Mouse (Mus musculus) liver, embryonic 16.5 days (tissue): ENCODE results near the gene Hdhd5. TPM values are rescaled to one million over a fixed set of nuclear protein-coding genes. Genes with fewer than 3 reads are reported as not detected.

Experiments
- ATAC-seq: fragments of 200-750 bp; cut with Nextera tagmentation; 2 replicates; pipeline ENCODE4 v1.8.0; 2017; ENCODE audit warnings: low read depth, mild to moderate bottlenecking, moderate number of reproducible peaks, moderate library complexity
- H3K27ac ChIP-seq: fragments of 300-500 bp; sonication (generic); 2 replicates; pipeline ENCODE4 v1.5.1; 2014; ENCODE audit warnings: mild to moderate bottlenecking, low read length
- H3K27me3 ChIP-seq: fragments of 300-500 bp; sonication (generic); 2 replicates; pipeline ENCODE4 v1.6.1; 2014; ENCODE audit warnings: low read depth, low read length, mixed read lengths; ENCODE audit not compliant: control insufficient read depth, insufficient read depth
- H3K36me3 ChIP-seq: fragments of 300-500 bp; sonication (generic); 2 replicates; pipeline ENCODE4 v1.6.1; 2014; ENCODE audit warnings: mild to moderate bottlenecking; ENCODE audit not compliant: control insufficient read depth, insufficient read depth
- H3K4me1 ChIP-seq: fragments of 300-500 bp; sonication (generic); 2 replicates; pipeline ENCODE4 v1.6.1; 2014; ENCODE audit warnings: low read depth, low read length, mixed read lengths; ENCODE audit not compliant: control insufficient read depth
- H3K4me2 ChIP-seq: fragments of 300-500 bp; sonication (generic); 2 replicates; pipeline ENCODE4 v1.6.1; 2014; ENCODE audit warnings: low read depth, low read length, mixed read lengths
- H3K4me3 ChIP-seq: fragments of 300-500 bp; sonication (generic); 2 replicates; pipeline ENCODE4 v1.5.1; 2014; ENCODE audit warnings: low read depth, mild to moderate bottlenecking, low read length
- H3K9ac ChIP-seq: fragments of 300-500 bp; sonication (generic); 2 replicates; pipeline ENCODE4 v1.6.1; 2014; ENCODE audit warnings: low read depth, low read length
- H3K9me3 ChIP-seq: fragments of 300-500 bp; sonication (generic); replicated peaks from 2 replicates; pipeline ENCODE4 v1.6.1; 2016; ENCODE audit warnings: low read length; ENCODE audit not compliant: control insufficient read depth
- WGBS: fragments of 180-500 bp; shearing (Covaris S2); extraction: QIAGEN DNeasy Blood & Tissue Kit; methylation state at CpG from one replicate; pipeline ENCODE4 v1.1.7; 2014; ENCODE audit not compliant: insufficient replicate concordance; 5-methylcytosine and 5-hydroxymethylcytosine counted together
- polyA plus RNA-seq: library from polyadenylated mRNA; unstranded; fragments of >200 nt; fragmentation: Nextera tagmentation; extraction: Ambion mirVana; gene quantifications from 2 replicates; pipeline ENCODE4 v1.2.1, GENCODE M21; 2015

Gene Hdhd5
- polyA plus RNA-seq, 1 experiment from 2014 or later = 9.5 TPM

GRCm38 (mm10) chr6:120462251-120462650 lies 68.9 kb downstream of the Hdhd5 start:
- H3K9me3 ChIP-seq = no peaks in the 10 kb centered on the region
- ATAC-seq = no peak
- H3K9ac ChIP-seq = no peak overlapping the region
- no peak overlapping the region for H3K4me2 ChIP-seq
- H3K4me1 ChIP-seq = peaks cover 34% of the 10 kb centered on the region
- peaks cover 10% of the 10 kb centered on the region for H3K27me3 ChIP-seq
- no peak overlapping the region for H3K27ac ChIP-seq
- WGBS = 56% methylated on average over 6 of the region's 6 CpGs
- no peak overlapping the region for H3K4me3 ChIP-seq
- H3K36me3 ChIP-seq = no peaks in the 10 kb centered on the region

- WGBS = 63% methylated on average over 15 of the region's 15 CpGs
Observed at GRCm38 (mm10) chr6:120461217-120461616, 69.9 kb downstream of the Hdhd5 start.

More at GRCm38 (mm10) chr6:120461217-120461616, 69.9 kb downstream of the Hdhd5 start:
- Histone ChIP-seq H3K27ac (no peak overlapping the region), H3K27me3 (peaks cover 10% of the 10 kb centered on the region), H3K4me3 (no peak overlapping the region), H3K4me1 (peaks cover 25% of the 10 kb centered on the region), H3K4me2 (no peak overlapping the region), H3K9ac (no peak overlapping the region), H3K9me3 (no peaks in the 10 kb centered on the region), H3K36me3 (no peaks in the 10 kb centered on the region)
- no peak for ATAC-seq

Other genes starting within 250 kb of the Hdhd5 start
- gene D330020A13Rik, start 237.0 kb downstream of the Hdhd5 start, polyA plus RNA-seq = not detected in 2 replicates
- 0.08 and 0.14 TPM in 2 replicates for gene B4galnt3, start 236.8 kb downstream of the Hdhd5 start, polyA plus RNA-seq
- gene Kdm5a, start 167.2 kb downstream of the Hdhd5 start, polyA plus RNA-seq = 15.1 and 17.2 TPM in 2 replicates
- 16.7 and 17.3 TPM in 2 replicates for gene Ccdc77, start 166.9 kb downstream of the Hdhd5 start, polyA plus RNA-seq
- gene Il17ra, start 68.1 kb downstream of the Hdhd5 start, polyA plus RNA-seq = 11.4 and 13.0 TPM in 2 replicates
- gene Tmem121b, start 37.5 kb downstream of the Hdhd5 start, polyA plus RNA-seq = not detected in 2 replicates
- 4.9 and 6.0 TPM in 2 replicates for gene Cecr2, start 135.1 kb upstream of the Hdhd5 start, polyA plus RNA-seq
- 0.11 and 0.17 TPM in 2 replicates for gene Slc25a18, start 242.3 kb upstream of the Hdhd5 start, polyA plus RNA-seq